Mouse (Mus musculus): ENCODE data around the gene Insyn1.

- TF ChIP-seq CTCF (IDR thresholded peaks at IDR 0.05; ENCODE audit: extremely low read depth, insufficient read length, insufficient replicate concordance, low read depth, low read length) = no peak
- no peak for TF ChIP-seq POLR2A (IDR thresholded peaks at IDR 0.05; ENCODE audit: low read depth, low read length)
These were observed 40.3 kb upstream of the Insyn1 start for GRCm38 (mm10) chr9:58447997-58448595.

All from small intestine, adult 2 months (tissue).